Mouse (Mus musculus) MEL (cell line): ENCODE measurements around the gene Smg6. TPM values are rescaled to one million over a fixed set of nuclear protein-coding genes. Genes with fewer than 3 reads are reported as not detected.

Experiments used
- DNase-seq: peaks from one replicate; pipeline ENCODE4 v3.0.0; 2011; ENCODE audit warnings: low read depth, low spot score
- H3K27ac ChIP-seq: 2 replicates; pipeline ENCODE4 v1.5.1; 2012; ENCODE audit warnings: low read depth, mild to moderate bottlenecking, control low read depth, low read length, moderate library complexity; ENCODE audit not compliant: control insufficient read depth
- H3K27me3 ChIP-seq, 2 experiments: fragments of 150-350 bp in 1 of 2; sonication (generic) in 1 of 2; 2 replicates each; pipeline ENCODE4 v1.6.1; 2012; ENCODE audit warnings: low read length in 2 of 2, mild to moderate bottlenecking in 2 of 2, improper control_type of control experiment in 1 of 2, moderate library complexity in 1 of 2; ENCODE audit not compliant: insufficient read depth in 2 of 2, control insufficient read depth in 1 of 2
- H3K36me3 ChIP-seq, 2 experiments: 2 replicates each; pipeline ENCODE4 v1.6.1; 2012 to 2014; ENCODE audit warnings: low read length in 2 of 2, improper control_type of control experiment in 1 of 2, inconsistent platforms in 1 of 2, mild to moderate bottlenecking in 1 of 2; ENCODE audit not compliant: insufficient read depth in 2 of 2, control insufficient read depth in 1 of 2
- H3K4me1 ChIP-seq, 2 experiments: fragments of 150-350 bp in 1 of 2; sonication (generic) in 1 of 2; 2 replicates each; pipeline ENCODE4 v1.6.1; 2012; ENCODE audit warnings: low read length in 2 of 2, improper control_type of control experiment in 1 of 2, mild to moderate bottlenecking in 1 of 2; ENCODE audit not compliant: insufficient read depth in 2 of 2, control insufficient read depth in 1 of 2
- H3K4me3 ChIP-seq, 2 experiments: fragments of 150-350 bp in 1 of 2; sonication (generic) in 1 of 2; 2 replicates each; pipeline ENCODE4 v1.5.1; 2012; ENCODE audit warnings: low read depth in 2 of 2, low read length in 2 of 2, mild to moderate bottlenecking in 2 of 2, moderate library complexity in 2 of 2, control low read depth in 1 of 2, improper control_type of control experiment in 1 of 2; ENCODE audit not compliant: control insufficient read depth in 1 of 2, insufficient read depth in 1 of 2
- H3K79me2 ChIP-seq: 2 replicates; pipeline ENCODE4 v1.6.1; 2012; ENCODE audit warnings: mild to moderate bottlenecking, low read length, moderate library complexity; ENCODE audit not compliant: control insufficient read depth, poor library complexity, insufficient read depth
- H3K9ac ChIP-seq: 2 replicates; pipeline ENCODE4 v1.6.1; 2012; ENCODE audit warnings: low read depth, mild to moderate bottlenecking, control low read depth, low read length, moderate library complexity; ENCODE audit not compliant: control insufficient read depth, poor library complexity, severe bottlenecking
- H3K9me3 ChIP-seq: fragments of 150-350 bp; sonication (generic); replicated peaks from 2 replicates; pipeline ENCODE4 v1.6.1; 2012; ENCODE audit warnings: mild to moderate bottlenecking, low read length, improper control_type of control experiment, moderate library complexity; ENCODE audit not compliant: insufficient read depth
- BHLHE40 ChIP-seq: IDR thresholded peaks from 2 replicates; pipeline ENCODE4 v1.6.1; 2012; ENCODE audit warnings: low read depth, mild to moderate bottlenecking, inconsistent platforms, low read length, improper control_type of control experiment, borderline replicate concordance
- EP300 ChIP-seq, 2 experiments: IDR thresholded peaks; 2 replicates each; pipeline ENCODE4 v1.6.1; 2011; ENCODE audit warnings: improper control_type of control experiment in 2 of 2, low read length in 2 of 2, low read depth in 1 of 2, mild to moderate bottlenecking in 1 of 2
- ETS1 ChIP-seq: IDR thresholded peaks from 2 replicates; pipeline ENCODE4 v1.6.1; 2012; ENCODE audit warnings: low read depth, mild to moderate bottlenecking, inconsistent platforms, low read length, improper control_type of control experiment, moderate library complexity
- GABPA ChIP-seq: IDR thresholded peaks from 2 replicates; pipeline ENCODE4 v1.6.1; 2012; ENCODE audit warnings: low read depth, mild to moderate bottlenecking, inconsistent platforms, low read length, improper control_type of control experiment, moderate library complexity
- GATA1 ChIP-seq: IDR thresholded peaks from 2 replicates; pipeline ENCODE4 v1.6.1; 2011; ENCODE audit warnings: low read depth, low read length, improper control_type of control experiment
- HCFC1 ChIP-seq: IDR thresholded peaks from 2 replicates; pipeline ENCODE4 v1.6.1; 2012; ENCODE audit warnings: low read depth, mild to moderate bottlenecking, inconsistent platforms, low read length, improper control_type of control experiment, moderate library complexity
- MAFK ChIP-seq: IDR thresholded peaks from 2 replicates; pipeline ENCODE4 v1.6.1; 2011; ENCODE audit warnings: low read depth, mild to moderate bottlenecking, low read length, improper control_type of control experiment, borderline replicate concordance
- MAZ ChIP-seq: IDR thresholded peaks from 2 replicates; pipeline ENCODE4 v1.6.1; 2012; ENCODE audit warnings: low read depth, mild to moderate bottlenecking, inconsistent platforms, low read length, improper control_type of control experiment
- MEF2A ChIP-seq: IDR thresholded peaks from 2 replicates; pipeline ENCODE4 v1.6.1; 2014; ENCODE audit warnings: low read depth, mild to moderate bottlenecking, inconsistent platforms, low read length, improper control_type of control experiment; ENCODE audit not compliant: poor library complexity, insufficient replicate concordance, severe bottlenecking; ENCODE audit errors: extremely low read depth
- MYB ChIP-seq: IDR thresholded peaks from 2 replicates; pipeline ENCODE4 v1.6.1; 2011; ENCODE audit warnings: mild to moderate bottlenecking, low read depth, low read length, improper control_type of control experiment
- MYC ChIP-seq: IDR thresholded peaks from 2 replicates; pipeline ENCODE4 v1.6.1; 2011; ENCODE audit warnings: low read depth, mild to moderate bottlenecking, low read length, improper control_type of control experiment, moderate library complexity
- NELFE ChIP-seq: IDR thresholded peaks from 2 replicates; pipeline ENCODE4 v1.6.1; 2011; ENCODE audit warnings: low read depth, low read length, improper control_type of control experiment
- NRF1 ChIP-seq: IDR thresholded peaks from 2 replicates; pipeline ENCODE4 v1.6.1; 2014; ENCODE audit warnings: low read depth, mild to moderate bottlenecking, inconsistent platforms, low read length, improper control_type of control experiment, moderate library complexity; ENCODE audit not compliant: poor library complexity, insufficient read depth, severe bottlenecking
- POLR2A ChIP-seq, 2 experiments: IDR thresholded peaks; 2 replicates each; pipeline ENCODE4 v1.6.1; 2011 to 2012; ENCODE audit warnings: low read length in 2 of 2, mild to moderate bottlenecking in 2 of 2, control low read depth in 1 of 2, improper control_type of control experiment in 1 of 2, low read depth in 1 of 2, moderate library complexity in 1 of 2; ENCODE audit not compliant: control insufficient read depth in 1 of 2, insufficient read depth in 1 of 2, poor library complexity in 1 of 2
- POLR2AphosphoS2 ChIP-seq: IDR thresholded peaks from 2 replicates; pipeline ENCODE4 v1.6.1; 2011; ENCODE audit warnings: low read length, improper control_type of control experiment
- POLR2AphosphoS5 ChIP-seq: IDR thresholded peaks from 2 replicates; pipeline ENCODE4 v1.6.1; 2012; ENCODE audit warnings: low read depth, borderline replicate concordance, mild to moderate bottlenecking, inconsistent platforms, low read length, moderate library complexity, mixed read lengths
- RAD21 ChIP-seq: IDR thresholded peaks from 2 replicates; pipeline ENCODE4 v1.6.1; 2011; ENCODE audit warnings: mild to moderate bottlenecking, low read depth, low read length, improper control_type of control experiment
- RCOR1 ChIP-seq: IDR thresholded peaks from 2 replicates; pipeline ENCODE4 v1.6.1; 2012; ENCODE audit warnings: low read depth, mild to moderate bottlenecking, inconsistent platforms, low read length, improper control_type of control experiment
- SMC3 ChIP-seq: IDR thresholded peaks from 2 replicates; pipeline ENCODE4 v1.6.1; 2011; ENCODE audit warnings: low read depth, low read length, improper control_type of control experiment
- TAL1 ChIP-seq: IDR thresholded peaks from 2 replicates; pipeline ENCODE4 v1.6.1; 2012; ENCODE audit warnings: mild to moderate bottlenecking, inconsistent platforms, low read length, moderate library complexity, mixed read lengths
- TBP ChIP-seq: IDR thresholded peaks from 2 replicates; pipeline ENCODE4 v1.8.0; 2011; ENCODE audit warnings: low read depth, low read length, improper control_type of control experiment
- TCF12 ChIP-seq: IDR thresholded peaks from 2 replicates; pipeline ENCODE4 v1.6.1; 2014; ENCODE audit warnings: low read depth, mild to moderate bottlenecking, inconsistent platforms, low read length, improper control_type of control experiment, moderate library complexity
- UBTF ChIP-seq: IDR thresholded peaks from 2 replicates; pipeline ENCODE4 v1.6.1; 2012; ENCODE audit warnings: low read depth, mild to moderate bottlenecking, inconsistent platforms, low read length, improper control_type of control experiment, moderate library complexity, borderline replicate concordance; ENCODE audit not compliant: insufficient read depth
- USF1 ChIP-seq: IDR thresholded peaks from 2 replicates; pipeline ENCODE4 v1.6.1; 2014; ENCODE audit warnings: low read depth, mild to moderate bottlenecking, inconsistent platforms, low read length, improper control_type of control experiment, moderate library complexity
- USF2 ChIP-seq, 2 experiments: IDR thresholded peaks; 2 replicates each; pipeline ENCODE4 v1.6.1; 2011 to 2012; ENCODE audit warnings: improper control_type of control experiment in 2 of 2, low read length in 2 of 2, borderline replicate concordance in 1 of 2, inconsistent platforms in 1 of 2, low read depth in 1 of 2, mild to moderate bottlenecking in 1 of 2; ENCODE audit not compliant: insufficient read depth in 1 of 2
- ZC3H11A ChIP-seq: IDR thresholded peaks from 2 replicates; pipeline ENCODE4 v1.6.1; 2012; ENCODE audit warnings: low read depth, mild to moderate bottlenecking, inconsistent platforms, low read length, improper control_type of control experiment
- ZKSCAN1 ChIP-seq: IDR thresholded peaks from 2 replicates; pipeline ENCODE4 v1.6.1; 2012; ENCODE audit warnings: low read depth, mild to moderate bottlenecking, inconsistent platforms, low read length, improper control_type of control experiment, moderate library complexity
- polyA plus RNA-seq, 2 experiments: library from polyadenylated mRNA; stranded (reverse) in 1 of 2; unstranded in 1 of 2; fragments of >175 nt in 1 of 2; fragments of >200 nt in 1 of 2; gene quantifications; 2 replicates each; pipeline versions ENCODE4 v1.2.1 to v1.2.4; 2012; ENCODE audit warnings: low replicate concordance in 2 of 2, low read depth in 1 of 2; ENCODE audit not compliant: insufficient read length in 2 of 2, insufficient read depth in 1 of 2, missing spikeins in 1 of 2
- total RNA-seq: library from RNA; depleted of rRNA; stranded (reverse); fragments of 300-350 nt; gene quantifications from 2 replicates; pipeline ENCODE4 v1.2.3, GENCODE M21; 2012

The Smg6 gene
- total and polyA plus RNA-seq, 3 experiments: 11.6 to 19.0 TPM; not detected in 1

DNA sequence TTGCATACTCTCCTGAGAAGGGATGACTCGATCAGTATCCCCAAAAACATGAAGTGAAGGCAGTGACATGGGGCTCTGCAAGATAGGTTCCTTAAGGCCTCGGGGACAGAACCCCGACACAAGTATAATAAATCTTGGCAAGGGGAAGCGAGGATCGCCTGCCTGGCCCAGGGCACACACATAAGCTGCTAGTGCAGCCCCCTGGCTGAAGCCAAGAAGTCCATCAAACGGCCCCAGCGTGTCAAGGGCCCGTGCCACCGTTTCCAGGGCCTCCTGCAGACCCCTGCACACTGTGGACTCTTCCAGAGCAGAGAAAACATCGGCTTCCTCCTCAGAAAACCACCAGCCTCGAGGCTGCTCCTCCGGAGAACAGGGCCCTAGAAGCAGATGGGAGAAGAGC, 252.4 kb downstream of the Smg6 start:
- H3K9me3 ChIP-seq: no peaks in the 10 kb centered on the region
- TF ChIP-seq MAFK (no peak), ETS1 (no peak), TCF12 (no peak), UBTF (no peak), USF2 (IDR thresholded peaks at IDR 0.05; ENCODE audit: borderline replicate concordance in 1 of 2, insufficient read depth in 1 of 2, low read depth in 1 of 2, low read length in 2 of 2) (no peak), POLR2A (IDR thresholded peaks at IDR 0.05; ENCODE audit: control insufficient read depth in 1 of 2, insufficient read depth in 1 of 2, low read depth in 1 of 2, low read length in 2 of 2, poor library complexity in 1 of 2) (no peak), MYC (no peak), MAZ (no peak), ZKSCAN1 (no peak), GATA1 (no peak), NRF1 (no peak), HCFC1 (no peak), RCOR1 (no peak)
- peak overlapping the region; percentile 75; the same call in 1 of the 2 replicates for H3K27ac ChIP-seq
- peak overlapping the region; percentile 95 for H3K9ac ChIP-seq
- H3K4me3 ChIP-seq: peak overlapping the region; percentile 92 to 95
- H3K79me2 ChIP-seq: peaks cover 10% of the 10 kb centered on the region
- DNase-seq: no peak
- H3K27me3 ChIP-seq: no peaks in the 10 kb centered on the region
- H3K4me1 ChIP-seq: peaks cover 0 to 18% of the 10 kb centered on the region in 2 experiments; a peak in 3 of 4 replicates
- peaks cover 0 to 5% of the 10 kb centered on the region in 2 experiments; a peak in 3 of 4 replicates for H3K36me3 ChIP-seq

DNA sequence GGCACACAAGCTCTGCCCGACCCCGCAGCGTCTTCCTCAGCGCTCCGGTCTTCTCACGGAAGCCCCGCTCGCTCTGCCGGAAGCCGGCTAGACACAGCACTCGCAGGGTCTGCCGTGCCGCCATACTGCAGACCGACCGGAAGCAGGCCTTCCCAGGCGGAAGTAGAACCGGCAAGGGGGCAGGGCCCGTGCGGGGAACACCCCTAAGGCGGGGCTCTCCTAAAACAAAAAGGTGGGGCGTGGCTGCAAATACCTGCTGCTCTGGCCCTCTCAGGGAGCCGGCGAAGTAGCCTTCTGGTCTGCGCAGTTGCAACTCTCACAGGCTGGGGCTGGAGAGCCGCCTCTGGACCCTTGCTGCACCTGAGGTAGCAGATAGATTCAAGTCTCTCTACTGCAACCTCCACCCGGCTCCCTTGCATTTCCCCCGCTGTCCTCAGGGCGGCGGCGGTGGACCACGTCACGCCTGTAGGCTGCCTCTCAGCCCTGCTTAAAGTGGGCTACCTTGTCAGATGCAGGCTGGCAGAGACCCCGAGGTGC, 253.1 kb downstream of the Smg6 start, which contains the start of gene Ovca2:
Ovca2 (minus strand) TSS at position 164 of the 537 bp plus-strand sequence.
- Histone ChIP-seq H3K4me1 (peaks cover 0 to 17% of the 10 kb centered on the region in 2 experiments; a peak in 3 of 4 replicates), H3K9ac (peak within 1 kb of the TSS; percentile 95), H3K79me2 (peaks cover 10% of the 10 kb centered on the region), H3K27me3 (no peaks in the 10 kb centered on the region), H3K36me3 (peaks cover 0 to 5% of the 10 kb centered on the region in 2 experiments; a peak in 3 of 4 replicates), H3K4me3 (peak within 1 kb of the TSS; percentile 92 to 95), H3K27ac (peak within 1 kb of the TSS; percentile 75), H3K9me3 (no peaks in the 10 kb centered on the region)
- peak; percentile 97 for DNase-seq
- TF ChIP-seq BHLHE40: no peak
- TF ChIP-seq MAZ: 0 out of 2 replicates have a peak, but pooled peaks have one; percentile 62
- TF ChIP-seq HCFC1: peak; percentile 87
- TF ChIP-seq TCF12: peak; percentile 68
- TF ChIP-seq GATA1: no peak
- TF ChIP-seq ZKSCAN1: no peak; the same call in 1 of the 2 replicates
- TF ChIP-seq MYC: 0 out of 2 replicates have a peak, but pooled peaks have one; percentile 5
- no peak for TF ChIP-seq USF1
- TF ChIP-seq NELFE: peak; percentile 93
- TF ChIP-seq POLR2A (IDR thresholded peaks at IDR 0.05; ENCODE audit: control insufficient read depth in 1 of 2, insufficient read depth in 1 of 2, low read depth in 1 of 2, low read length in 2 of 2, poor library complexity in 1 of 2): peak; percentile 90 to 96
- TF ChIP-seq TAL1: no peak
- TF ChIP-seq ZC3H11A: peak; percentile 70
- no peak for TF ChIP-seq MYB
- TF ChIP-seq POLR2AphosphoS5: no peak
- TF ChIP-seq ETS1: no peak
- TF ChIP-seq EP300 (IDR thresholded peaks at IDR 0.05; ENCODE audit: low read depth in 1 of 2, low read length in 2 of 2): no peak
- TF ChIP-seq SMC3: peak; percentile 71
- 0 out of 2 replicates have a peak, but pooled peaks have one; percentile 56 for TF ChIP-seq TBP
- no peak for TF ChIP-seq GABPA
- peak; percentile 87 for TF ChIP-seq RAD21
- TF ChIP-seq POLR2AphosphoS2: peak; percentile 94
- 0 out of 2 replicates have a peak, but pooled peaks have one; percentile 73 for TF ChIP-seq UBTF
- TF ChIP-seq MAFK: no peak
- no peak for TF ChIP-seq MEF2A
